Mouse (Mus musculus) cerebellum, adult 2 months (tissue): ENCODE measurements around the gene Cryl1.

ENCODE experiments used
- CTCF ChIP-seq: fragments of 200-500 bp; IDR thresholded peaks from 2 replicates; pipeline ENCODE4 v1.5.1; 2011; ENCODE audit warnings: low read depth, mild to moderate bottlenecking, control low read depth, low read length, moderate library complexity, borderline replicate concordance; ENCODE audit not compliant: insufficient read depth
- POLR2A ChIP-seq: fragments of 200-500 bp; IDR thresholded peaks from 2 replicates; pipeline ENCODE4 v1.6.1; 2011; ENCODE audit warnings: low read length, control low read depth, borderline replicate concordance; ENCODE audit not compliant: insufficient read depth

DNA sequence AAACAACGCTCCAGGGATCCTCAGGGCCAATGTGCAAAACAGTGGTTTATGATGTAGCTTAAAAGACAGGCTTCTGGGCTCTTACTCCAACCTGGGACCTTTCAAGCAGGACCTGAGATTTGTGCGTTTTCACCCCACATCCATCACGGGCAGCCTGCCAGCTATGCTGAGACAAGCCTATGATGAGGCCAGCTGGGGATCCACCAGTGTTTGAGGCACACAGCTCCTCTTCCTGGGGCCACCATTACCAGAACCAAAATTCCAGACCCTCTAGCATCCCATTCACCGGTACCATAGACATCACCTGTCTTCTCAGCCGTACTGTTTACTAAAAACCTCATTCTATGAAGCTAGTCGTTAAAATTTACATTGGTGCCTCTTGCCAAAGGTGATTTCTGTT, 151.8 kb downstream of the Cryl1 start:
- TF ChIP-seq POLR2A, result no peak
- TF ChIP-seq CTCF, result no peak
